Mouse (Mus musculus) ovary, adult 18-20 months (tissue): Measurements from ENCODE around the gene Trim56.
A peak's percentile ranks its signal among the peaks of the same experiment; 100 is the strongest.

ENCODE experiments used
- DNase-seq: peaks from one replicate; pipeline ENCODE4 v3.0.0; 2022; ENCODE audit warnings: low spot score, mixed read lengths

Trim56 gene

DNA sequence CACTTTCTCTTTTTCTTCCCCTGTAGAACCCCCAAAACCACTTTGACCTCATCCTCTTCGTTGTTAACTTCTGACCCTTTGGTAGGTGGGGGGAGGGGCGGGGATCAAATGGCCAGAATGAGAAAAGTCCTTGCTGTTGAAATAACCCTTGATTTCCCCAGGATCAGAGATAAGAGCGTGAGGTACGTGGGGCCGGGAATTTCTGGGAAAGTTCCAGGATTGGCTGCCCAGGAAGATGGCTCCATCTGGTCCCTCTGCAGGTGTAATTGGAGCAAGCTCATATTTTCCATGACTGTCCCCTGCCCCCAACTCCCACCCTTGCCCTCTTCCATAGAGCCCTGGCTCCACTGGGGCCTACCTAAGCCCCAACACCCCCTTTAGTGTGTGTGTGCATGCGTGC, 40.3 kb downstream of the Trim56 start:
- DNase-seq = no peak

DNA sequence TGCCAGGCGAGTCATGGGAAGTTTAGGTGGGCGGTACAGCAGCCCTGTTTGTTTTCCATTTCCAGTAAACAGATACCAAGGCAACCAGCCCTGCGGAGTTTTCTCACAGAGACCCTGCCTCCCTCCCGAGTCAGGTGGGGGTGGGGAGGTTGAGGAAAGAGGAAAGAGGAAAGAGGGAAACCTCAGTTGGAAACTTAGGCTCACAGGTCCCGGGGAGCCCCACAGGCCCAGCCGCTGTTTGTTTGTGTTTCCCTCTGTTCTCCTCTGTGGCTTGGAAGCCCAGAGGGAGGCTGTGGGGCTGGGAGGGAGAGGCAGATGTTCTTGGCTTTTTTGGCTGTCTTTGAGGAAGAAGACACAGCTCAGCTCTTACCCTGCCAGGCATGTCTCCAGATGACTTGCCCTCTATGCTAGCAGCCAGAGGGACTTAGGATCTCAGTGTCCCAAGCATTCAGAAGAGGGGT, 41.8 kb downstream of the Trim56 start:
- DNase-seq = no peak

DNA sequence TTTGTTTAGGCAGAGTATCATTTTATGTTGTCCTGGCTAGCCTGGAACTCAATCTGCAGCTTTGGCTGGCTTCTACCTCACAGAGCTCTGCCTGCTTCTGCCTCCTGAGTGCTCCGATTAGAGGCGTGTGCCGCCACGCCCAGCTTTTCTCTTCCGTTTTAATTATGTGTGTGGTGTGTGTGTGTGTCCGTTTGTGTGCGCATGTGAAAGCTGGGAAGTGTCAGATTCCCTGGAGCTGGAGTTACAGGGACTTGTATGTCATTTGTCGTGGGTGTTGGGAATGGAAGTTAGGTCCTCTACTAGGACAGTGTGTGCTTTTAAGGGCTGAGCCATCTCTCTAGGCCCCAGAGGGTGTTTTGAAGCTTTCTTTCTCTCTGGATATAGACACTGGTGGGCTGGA, 42.9 kb downstream of the Trim56 start:
- no peak for DNase-seq

DNA sequence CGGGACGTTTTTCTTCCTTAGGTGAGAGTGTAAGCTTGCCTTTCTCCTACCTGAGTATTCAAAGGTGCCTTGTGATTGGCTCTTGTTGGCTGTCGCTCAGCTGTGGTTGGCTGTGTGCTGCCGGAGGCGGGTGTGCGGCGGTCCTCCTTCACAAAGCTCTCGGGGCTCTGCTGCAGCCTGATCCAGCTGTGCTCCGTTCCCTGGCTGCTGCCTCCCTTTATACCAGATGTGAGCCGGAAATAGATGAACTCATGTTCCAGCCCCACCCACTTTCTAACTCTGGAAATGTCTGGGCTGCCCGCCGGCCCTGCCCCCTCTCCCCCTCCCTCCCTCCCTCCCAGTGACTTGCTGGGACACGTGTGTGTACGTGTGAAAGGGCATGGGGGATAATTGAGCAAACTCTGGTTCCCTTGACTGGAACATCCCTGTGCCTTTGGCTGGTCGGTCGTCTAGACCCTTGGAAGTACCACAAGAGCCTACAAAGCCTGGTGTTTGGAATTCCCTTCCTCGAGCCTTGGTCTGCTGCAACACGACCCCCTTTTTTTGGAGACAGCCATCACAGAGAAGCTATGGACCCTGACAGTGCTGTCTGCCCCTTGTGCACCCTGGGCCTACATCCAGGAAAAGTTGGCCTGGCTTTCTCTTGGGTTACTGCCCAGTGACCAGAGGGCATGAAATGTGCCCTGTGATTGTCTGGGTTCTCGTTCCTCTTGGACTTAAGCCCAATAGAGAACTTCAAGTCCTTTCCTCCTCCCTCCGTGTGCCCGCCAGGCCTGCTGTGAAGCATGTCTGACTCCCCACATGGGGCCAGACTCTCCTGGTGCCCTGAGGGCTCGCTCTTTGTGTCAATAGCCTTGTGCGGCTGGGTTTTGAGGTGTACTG, 43.7 kb downstream of the Trim56 start, which contains the start of gene Serpine1:
Gene Serpine1 (minus strand): TSS at position 190 of the 882 bp plus-strand sequence.
- DNase-seq = peak; percentile 64

DNA sequence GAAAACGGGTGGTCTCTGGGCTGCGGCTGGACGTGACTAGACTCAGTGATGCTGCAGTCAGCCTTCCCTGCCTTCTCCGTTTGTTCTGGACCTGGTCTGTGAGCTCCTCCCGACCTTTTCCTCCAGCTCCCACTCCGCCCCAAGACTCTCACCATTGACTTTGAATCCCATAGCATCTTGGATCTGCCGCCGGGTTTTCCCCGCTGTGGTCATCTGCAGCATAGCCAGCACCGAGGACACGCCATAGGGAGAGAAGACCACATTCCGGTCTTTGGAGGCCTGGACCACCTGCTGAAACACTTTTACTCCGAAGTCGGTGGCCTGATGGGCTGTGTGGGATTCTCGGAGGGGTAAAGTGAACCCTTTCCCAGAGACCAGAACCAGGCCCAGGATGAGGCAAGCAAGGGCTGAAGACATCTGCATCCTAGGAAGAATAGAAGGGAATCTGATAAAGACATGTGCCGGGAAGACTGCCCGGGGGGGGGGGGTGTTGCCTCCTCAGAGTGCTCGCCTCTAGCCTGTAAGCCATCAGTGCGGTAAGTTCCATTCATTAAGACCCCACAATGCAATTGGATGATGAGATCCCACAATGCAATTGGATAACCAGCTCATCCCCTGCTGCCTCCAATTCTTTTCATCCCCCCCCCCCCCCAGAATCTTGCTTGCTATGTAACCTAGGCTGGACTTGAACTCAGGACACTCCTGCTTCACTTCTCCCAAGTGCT, 45.0 kb downstream of the Trim56 start:
- DNase-seq = no peak

DNA sequence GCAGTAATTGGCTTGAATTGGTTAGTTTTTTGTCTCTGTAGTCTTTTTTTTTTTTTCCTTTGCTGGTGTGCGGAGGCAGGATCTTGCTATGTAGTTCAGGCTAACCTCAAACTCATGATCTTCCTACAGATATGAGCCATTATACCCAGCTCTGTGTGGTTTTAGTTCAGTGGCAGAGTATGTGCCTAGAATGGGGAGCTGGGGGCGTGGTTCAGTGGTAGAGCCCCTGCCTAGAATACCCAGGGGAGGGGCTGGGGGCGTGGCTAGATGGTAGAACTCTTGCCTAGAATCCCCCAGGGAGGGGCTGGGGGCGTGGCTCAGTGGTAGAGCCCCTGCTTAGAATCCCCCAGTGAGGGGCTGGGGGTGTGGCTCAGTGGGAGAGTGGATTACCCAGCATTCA, 47.3 kb downstream of the Trim56 start:
- no peak for DNase-seq

DNA sequence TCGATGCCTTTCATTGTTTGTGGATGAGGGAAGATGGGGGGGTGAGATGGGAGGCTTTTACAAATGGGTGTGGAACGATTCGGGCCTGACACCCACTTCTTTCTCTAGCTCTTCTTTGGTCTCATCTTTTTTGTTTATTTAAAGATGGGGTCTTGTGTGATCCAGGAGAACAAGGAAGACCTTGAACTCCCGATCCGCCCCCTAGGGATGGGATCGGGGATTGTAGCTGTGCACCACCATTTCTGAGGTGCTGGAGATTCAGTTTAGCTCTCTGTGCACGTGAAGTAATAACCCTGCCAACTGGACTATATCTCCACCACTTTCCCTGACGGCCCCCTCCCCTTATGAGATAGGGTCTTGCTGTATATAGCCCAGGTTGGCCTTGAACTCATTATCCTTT, 50.1 kb downstream of the Trim56 start:
- DNase-seq = no peak

DNA sequence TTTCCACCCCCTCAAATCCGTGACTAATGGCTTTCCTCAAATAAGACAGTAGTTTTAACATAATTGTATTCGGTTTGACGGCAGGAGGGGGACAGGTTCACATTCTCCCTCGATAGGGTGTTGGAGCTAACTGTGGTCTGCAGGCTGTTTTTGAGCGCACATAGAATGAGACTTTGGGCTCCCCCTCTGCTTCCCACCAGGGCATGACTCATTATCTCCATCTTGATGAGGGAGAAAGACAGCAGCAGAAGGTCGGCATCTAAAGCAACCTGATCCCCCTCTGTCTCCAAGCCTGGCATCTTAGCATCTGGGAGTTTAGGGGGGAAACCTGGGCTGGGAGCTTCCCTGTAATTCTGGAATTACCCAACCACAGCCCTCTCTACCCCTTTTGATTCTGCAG, 50.6 kb downstream of the Trim56 start:
- no peak for DNase-seq

DNA sequence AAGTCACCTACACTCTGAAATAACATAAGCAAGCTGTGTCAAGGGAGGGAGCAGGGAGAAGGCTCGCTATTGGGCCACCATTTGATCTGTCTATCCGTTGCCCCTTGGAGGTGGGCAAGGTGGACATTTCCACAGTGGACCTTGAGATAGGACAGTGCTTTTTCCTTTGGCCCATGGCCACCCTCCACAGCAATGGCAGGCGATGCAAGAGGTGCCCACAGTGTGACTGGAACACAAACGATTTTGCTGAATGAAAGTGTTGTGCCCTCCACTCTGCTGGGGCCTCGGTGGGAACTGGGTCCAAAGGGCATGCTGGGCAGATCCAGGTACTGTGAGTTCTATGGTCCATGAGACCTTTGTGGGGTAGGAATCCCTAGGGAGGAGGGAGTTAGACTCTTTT, 53.4 kb downstream of the Trim56 start:
- no peak for DNase-seq

DNA sequence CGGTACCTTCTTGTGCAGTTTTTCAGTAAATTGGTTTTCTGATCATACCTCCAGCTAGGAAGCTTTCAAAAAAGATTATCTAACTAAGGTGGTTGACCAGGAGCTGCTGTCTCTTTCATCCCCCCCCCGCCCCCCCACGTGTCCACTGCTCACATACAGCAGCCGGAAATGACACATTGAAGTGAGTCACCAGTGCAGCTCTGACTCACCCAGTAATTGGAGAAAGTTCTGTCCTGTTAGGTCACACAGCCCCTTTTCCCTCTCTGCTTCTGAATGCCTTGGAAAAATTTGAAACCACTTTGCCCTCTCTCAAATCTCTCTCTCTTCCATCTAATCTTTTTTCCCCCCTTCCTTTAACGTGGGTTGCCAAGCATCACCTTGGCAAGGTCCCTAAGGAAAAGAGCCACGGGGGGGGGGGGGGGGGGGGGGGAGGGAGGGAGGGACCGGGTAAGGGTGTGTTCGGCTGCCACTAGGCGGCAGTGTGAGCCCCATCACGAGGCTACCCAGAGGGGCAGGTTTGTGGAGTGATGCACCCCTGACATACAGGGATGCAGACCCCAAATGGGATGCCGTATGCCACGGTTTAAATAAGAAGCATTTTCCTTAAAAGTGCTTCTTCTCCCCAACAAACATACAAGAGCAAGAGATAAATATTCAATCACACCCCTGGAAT, 54.1 kb downstream of the Trim56 start:
- DNase-seq = no peak
